Mouse (Mus musculus): Measurements from ENCODE around the gene Cabp4. TPM values are rescaled to one million over a fixed set of nuclear protein-coding genes. Genes with fewer than 3 reads are reported as not detected.

The Cabp4 gene
- polyA plus RNA-seq, 1 experiment from 2014 or later, result 0.13 TPM

DNA sequence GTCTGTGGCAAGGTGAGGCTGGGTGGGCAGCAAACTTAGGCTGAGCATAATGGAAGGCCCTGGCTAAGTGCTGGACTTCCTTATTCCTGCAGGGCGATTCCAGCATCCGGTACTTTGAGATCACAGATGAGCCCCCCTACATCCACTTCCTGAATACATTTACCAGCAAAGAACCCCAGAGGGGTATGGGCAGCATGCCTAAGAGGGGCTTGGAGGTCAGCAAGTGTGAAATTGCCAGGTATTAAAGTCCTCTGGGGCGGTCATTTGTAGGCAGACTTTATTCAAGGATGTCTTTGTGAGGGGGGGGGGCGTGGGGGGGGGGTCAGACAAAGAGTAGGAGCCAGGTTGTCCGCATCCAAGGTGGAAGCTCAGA, 7.6 kb upstream of the Cabp4 start:
- no peak overlapping the region for H3K4me2 ChIP-seq
- no peak overlapping the region for H3K4me3 ChIP-seq
- H3K9me3 ChIP-seq (replicated peaks), result no peaks in the 10 kb centered on the region
- H3K9ac ChIP-seq, result peak overlapping the region; percentile 7; the same call in 1 of the 2 replicates
- H3K27ac ChIP-seq (ENCODE audit: poor library complexity, severe bottlenecking), result no peak overlapping the region
- ATAC-seq (ENCODE audit: insufficient number of reproducible peaks, low FRiP score), result no peak
- peaks cover 52% of the 10 kb centered on the region for H3K36me3 ChIP-seq
- 72% methylated on average over 5 of the region's 5 CpGs for WGBS
- H3K27me3 ChIP-seq (replicated peaks), result no peaks in the 10 kb centered on the region
- H3K4me1 ChIP-seq (replicated peaks), result peaks cover 57% of the 10 kb centered on the region

DNA sequence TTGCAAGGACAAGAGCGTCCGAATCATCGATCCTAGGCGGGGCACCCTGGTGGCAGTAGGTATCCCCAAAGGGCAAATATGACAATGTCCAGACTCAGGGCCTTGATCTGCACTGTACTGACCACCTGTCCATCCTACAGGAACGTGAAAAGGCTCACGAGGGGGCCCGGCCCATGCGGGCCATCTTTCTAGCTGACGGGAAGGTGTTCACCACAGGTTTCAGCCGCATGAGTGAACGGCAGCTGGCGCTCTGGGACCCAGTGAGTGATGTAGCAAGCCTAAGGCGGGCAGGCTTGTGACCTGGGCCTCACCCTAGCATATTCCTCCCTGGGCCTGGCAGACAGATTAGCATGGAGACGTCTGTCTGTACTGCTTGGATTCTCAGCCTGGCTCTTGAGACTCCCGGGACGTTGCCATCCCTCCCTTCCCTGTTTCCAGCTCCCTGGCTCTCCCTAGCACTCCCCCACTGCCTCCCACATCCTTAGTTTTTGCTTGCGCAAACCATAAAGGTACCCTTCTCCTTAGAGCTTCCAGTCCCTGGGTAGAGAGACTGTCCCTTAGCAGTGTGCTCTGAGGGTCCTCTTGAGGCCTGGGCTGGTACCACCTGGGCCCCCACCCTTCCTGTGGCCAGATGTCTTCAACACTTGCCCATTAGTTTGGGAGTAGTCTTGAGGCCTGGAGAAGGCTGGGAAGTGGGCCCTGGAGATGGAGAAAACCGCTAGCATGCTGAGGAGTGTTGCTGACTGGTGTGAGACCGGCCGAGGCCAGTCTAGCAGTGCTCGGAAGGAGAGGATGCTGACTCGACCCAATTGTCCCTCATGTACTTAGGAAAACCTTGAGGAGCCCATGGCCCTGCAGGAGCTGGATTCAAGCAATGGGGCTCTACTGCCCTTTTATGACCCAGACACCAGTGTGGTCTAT, 7.0 kb upstream of the Cabp4 start:
- Histone ChIP-seq H3K9me3 (replicated peaks) (0 out of 2 replicates have a peak, but pooled peaks cover 2% of the 10 kb centered on the region), H3K4me2 (no peak overlapping the region), H3K4me1 (replicated peaks) (peaks cover 57% of the 10 kb centered on the region), H3K27ac (ENCODE audit: poor library complexity, severe bottlenecking) (no peak overlapping the region), H3K36me3 (peaks cover 45% of the 10 kb centered on the region), H3K4me3 (no peak overlapping the region), H3K9ac (peak overlapping the region; percentile 22; the same call in 1 of the 2 replicates), H3K27me3 (replicated peaks) (no peaks in the 10 kb centered on the region)
- WGBS, result 90% methylated on average over 22 of the region's 22 CpGs
- no peak for ATAC-seq (ENCODE audit: insufficient number of reproducible peaks, low FRiP score)

DNA sequence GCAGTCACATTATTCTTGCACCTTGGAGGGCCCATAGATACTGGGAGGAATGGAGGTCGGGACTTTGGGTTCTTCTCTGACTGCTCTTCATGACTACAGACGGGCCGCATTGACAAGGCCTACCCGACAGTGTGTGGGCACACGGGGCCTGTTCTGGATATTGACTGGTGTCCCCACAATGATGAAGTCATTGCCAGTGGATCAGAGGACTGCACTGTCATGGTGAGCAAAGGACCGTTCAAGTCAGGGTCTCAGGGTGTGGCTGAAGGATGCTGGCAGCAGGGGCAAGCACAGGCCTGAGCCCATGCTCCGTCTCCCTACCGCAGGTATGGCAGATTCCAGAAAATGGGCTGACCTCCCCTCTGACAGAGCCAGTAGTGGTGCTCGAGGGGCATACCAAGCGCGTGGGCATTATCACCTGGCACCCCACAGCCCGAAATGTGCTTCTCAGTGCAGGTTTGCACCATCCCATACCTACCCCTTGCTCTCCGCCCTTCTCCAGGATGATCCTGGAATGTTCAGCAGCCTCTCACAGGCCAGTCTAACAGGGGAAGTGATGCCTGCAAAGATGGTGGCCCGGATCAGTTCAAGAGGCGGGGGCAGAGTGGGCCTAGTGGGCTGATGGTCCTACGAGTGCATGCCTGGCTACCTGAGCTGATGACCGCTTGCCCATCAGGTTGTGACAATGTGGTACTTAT, 6.1 kb upstream of the Cabp4 start:
- Histone ChIP-seq H3K9me3 (replicated peaks) (0 out of 2 replicates have a peak, but pooled peaks cover 5% of the 10 kb centered on the region), H3K4me1 (replicated peaks) (peaks cover 55% of the 10 kb centered on the region), H3K4me2 (peak overlapping the region; percentile 88), H3K27me3 (replicated peaks) (no peaks in the 10 kb centered on the region), H3K36me3 (peaks cover 41% of the 10 kb centered on the region), H3K9ac (peak overlapping the region; percentile 97), H3K4me3 (peak overlapping the region; percentile 97), H3K27ac (ENCODE audit: poor library complexity, severe bottlenecking) (no peak overlapping the region)
- ATAC-seq (ENCODE audit: insufficient number of reproducible peaks, low FRiP score), result no peak
- 92% methylated on average over 17 of the region's 17 CpGs for WGBS

DNA sequence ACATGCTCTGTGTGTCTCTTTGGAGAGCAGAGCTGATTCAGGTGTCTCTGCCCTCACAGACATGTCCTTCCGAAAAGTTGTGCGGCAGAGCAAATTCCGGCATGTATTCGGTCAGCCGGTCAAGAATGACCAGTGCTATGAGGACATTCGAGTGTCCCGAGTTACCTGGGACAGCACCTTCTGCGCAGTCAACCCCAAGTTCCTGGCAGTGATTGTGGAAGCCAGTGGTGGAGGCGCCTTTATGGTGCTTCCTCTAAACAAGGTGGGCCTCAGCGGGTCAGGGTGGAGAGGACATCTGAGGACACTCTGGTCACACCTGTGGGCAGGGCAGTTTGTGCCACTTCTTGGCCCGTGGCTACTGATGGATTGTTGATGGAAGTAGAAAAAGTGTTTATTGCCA, 5.5 kb upstream of the Cabp4 start:
- Histone ChIP-seq H3K4me1 (replicated peaks) (peaks cover 49% of the 10 kb centered on the region), H3K27me3 (replicated peaks) (no peaks in the 10 kb centered on the region), H3K27ac (ENCODE audit: poor library complexity, severe bottlenecking) (no peak overlapping the region), H3K36me3 (peaks cover 41% of the 10 kb centered on the region), H3K4me2 (peak overlapping the region; percentile 88), H3K4me3 (peak overlapping the region; percentile 97), H3K9ac (peak overlapping the region; percentile 97), H3K9me3 (replicated peaks) (0 out of 2 replicates have a peak, but pooled peaks cover 5% of the 10 kb centered on the region)
- WGBS, result 84% methylated on average over 11 of the region's 11 CpGs
- ATAC-seq (ENCODE audit: insufficient number of reproducible peaks, low FRiP score), result no peak

DNA sequence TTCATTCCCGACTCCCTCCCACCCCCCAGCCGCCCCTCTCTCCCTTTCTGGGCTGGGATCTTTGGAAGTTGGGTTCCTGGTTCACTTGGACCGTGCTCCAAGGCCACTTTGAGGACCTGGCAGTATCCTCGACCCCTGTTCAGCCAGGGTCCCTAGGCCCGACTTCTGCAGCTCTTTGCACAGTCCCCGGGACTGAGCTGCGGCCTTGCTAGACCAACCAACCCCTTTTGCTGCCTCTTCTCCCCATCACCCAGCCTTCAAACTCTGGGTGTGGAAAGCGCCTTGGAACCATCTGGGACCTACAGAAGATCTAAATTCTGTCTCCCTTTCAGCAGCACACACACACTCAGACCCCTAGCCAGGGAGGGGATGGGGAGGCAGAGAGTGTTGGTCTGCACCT, 5.0 kb upstream of the Cabp4 start:
- H3K9me3 ChIP-seq (replicated peaks), result 0 out of 2 replicates have a peak, but pooled peaks cover 5% of the 10 kb centered on the region
- H3K4me1 ChIP-seq (replicated peaks), result peaks cover 46% of the 10 kb centered on the region
- peaks cover 39% of the 10 kb centered on the region for H3K36me3 ChIP-seq
- peak overlapping the region; percentile 97 for H3K4me3 ChIP-seq
- H3K9ac ChIP-seq, result peak overlapping the region; percentile 97
- WGBS, result under 1% methylated on average over 8 of the region's 8 CpGs
- ATAC-seq (ENCODE audit: insufficient number of reproducible peaks, low FRiP score), result peak; percentile 29
- H3K27me3 ChIP-seq (replicated peaks), result no peaks in the 10 kb centered on the region
- H3K4me2 ChIP-seq, result peak overlapping the region; percentile 88
- H3K27ac ChIP-seq (ENCODE audit: poor library complexity, severe bottlenecking), result peak overlapping the region; percentile 75

DNA sequence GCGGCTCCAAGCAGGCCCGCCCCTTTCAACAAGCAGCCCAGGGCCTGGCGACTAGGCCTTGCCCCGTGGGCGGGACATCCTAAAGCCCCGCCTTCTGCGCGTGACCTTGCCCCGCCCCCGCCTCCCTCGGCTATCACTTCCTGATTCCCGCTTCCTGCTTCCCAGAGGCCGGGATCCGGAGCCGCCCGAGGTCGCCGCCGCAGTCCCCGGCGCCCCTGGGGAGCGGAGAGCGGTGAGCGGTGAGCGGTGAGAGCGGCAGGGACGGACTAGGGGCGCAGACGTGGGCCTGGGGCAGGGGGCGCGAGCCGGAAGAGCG, 4.6 kb upstream of the Cabp4 start, which contains the start of gene Coro1b:
TSS of gene Coro1b (plus strand) at position 129 of the 316 bp plus-strand sequence.
- Histone ChIP-seq H3K9ac (peak within 1 kb of the TSS; percentile 97), H3K9me3 (replicated peaks) (0 out of 2 replicates have a peak, but pooled peaks cover 5% of the 10 kb centered on the region), H3K27ac (ENCODE audit: poor library complexity, severe bottlenecking) (peak within 1 kb of the TSS; percentile 75), H3K36me3 (peaks cover 36% of the 10 kb centered on the region), H3K4me1 (replicated peaks) (peaks cover 43% of the 10 kb centered on the region), H3K4me3 (peak within 1 kb of the TSS; percentile 97), H3K4me2 (peak within 1 kb of the TSS; percentile 88), H3K27me3 (replicated peaks) (no peaks in the 10 kb centered on the region)
- WGBS, result under 1% methylated on average over 32 of the region's 33 CpGs
- ATAC-seq (ENCODE audit: insufficient number of reproducible peaks, low FRiP score), result peak; percentile 95

DNA sequence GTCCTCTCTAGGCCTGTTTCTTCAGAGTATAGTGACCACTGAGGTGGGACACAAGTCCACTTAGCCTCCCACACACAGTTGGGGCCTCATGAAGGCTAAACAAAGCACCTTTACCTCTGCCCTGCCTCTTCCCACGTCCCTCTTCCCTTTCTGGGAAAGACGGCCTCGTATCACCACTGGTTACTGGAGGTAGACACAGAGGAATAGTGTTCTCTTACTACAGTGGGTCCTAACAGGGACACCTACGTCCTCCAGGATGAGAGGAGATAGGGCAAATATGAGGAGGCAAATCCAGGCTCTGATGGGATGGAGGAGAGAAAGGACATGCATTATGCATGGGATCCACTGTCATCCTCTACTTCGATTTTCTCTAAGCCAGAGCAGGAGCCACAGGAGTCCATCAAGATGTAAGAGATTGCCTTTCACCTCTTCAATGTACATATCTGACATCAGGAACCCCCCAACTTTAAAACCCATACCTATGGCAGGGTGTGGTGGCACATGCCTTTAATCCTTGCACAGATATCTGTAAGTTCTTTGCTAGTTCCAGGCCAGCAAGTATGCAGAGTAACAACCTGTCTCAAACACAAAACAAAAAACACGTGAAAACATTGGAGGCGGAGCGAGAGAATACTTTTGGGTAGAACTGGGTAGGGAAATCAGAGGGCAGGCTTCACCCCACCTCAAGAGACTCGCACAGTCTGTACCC, 4.1 kb upstream of the Cabp4 start:
- peak overlapping the region; percentile 88 for H3K4me2 ChIP-seq
- no peaks in the 10 kb centered on the region for H3K27me3 ChIP-seq (replicated peaks)
- H3K4me3 ChIP-seq, result peak overlapping the region; percentile 97
- 0 out of 2 replicates have a peak, but pooled peaks cover 5% of the 10 kb centered on the region for H3K9me3 ChIP-seq (replicated peaks)
- peaks cover 31% of the 10 kb centered on the region for H3K36me3 ChIP-seq
- no peak overlapping the region for H3K27ac ChIP-seq (ENCODE audit: poor library complexity, severe bottlenecking)
- ATAC-seq (ENCODE audit: insufficient number of reproducible peaks, low FRiP score), result no peak
- H3K4me1 ChIP-seq (replicated peaks), result peaks cover 39% of the 10 kb centered on the region
- 38% methylated on average over 9 of the region's 9 CpGs for WGBS
- peak overlapping the region; percentile 97; the same call in 1 of the 2 replicates for H3K9ac ChIP-seq

DNA sequence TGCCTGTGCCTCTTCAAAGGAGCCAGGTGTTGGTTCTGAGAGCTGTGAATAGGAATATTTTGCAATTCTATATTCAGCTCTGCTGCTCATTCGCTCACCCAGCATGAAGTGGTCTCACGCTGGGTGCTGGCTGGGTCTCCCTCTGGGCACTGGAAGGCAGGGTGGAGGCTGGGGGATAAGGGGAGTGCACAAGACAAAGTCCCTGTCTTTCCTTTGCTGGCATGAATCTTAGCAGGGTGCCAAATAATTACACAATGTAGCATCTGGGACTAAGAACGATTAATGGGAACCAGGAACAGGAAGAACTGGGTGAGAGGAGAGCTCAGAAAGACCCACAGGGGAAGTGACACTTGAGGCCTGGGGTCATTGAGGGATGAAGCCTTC, 3.2 kb upstream of the Cabp4 start:
- Histone ChIP-seq H3K9me3 (replicated peaks) (0 out of 2 replicates have a peak, but pooled peaks cover 5% of the 10 kb centered on the region), H3K4me2 (no peak overlapping the region), H3K27me3 (replicated peaks) (no peaks in the 10 kb centered on the region), H3K36me3 (peaks cover 23% of the 10 kb centered on the region), H3K9ac (no peak overlapping the region), H3K4me3 (no peak overlapping the region), H3K4me1 (replicated peaks) (peaks cover 33% of the 10 kb centered on the region), H3K27ac (ENCODE audit: poor library complexity, severe bottlenecking) (no peak overlapping the region)
- WGBS, result 56% methylated on average over 3 of the region's 3 CpGs
- ATAC-seq (ENCODE audit: insufficient number of reproducible peaks, low FRiP score), result no peak

DNA sequence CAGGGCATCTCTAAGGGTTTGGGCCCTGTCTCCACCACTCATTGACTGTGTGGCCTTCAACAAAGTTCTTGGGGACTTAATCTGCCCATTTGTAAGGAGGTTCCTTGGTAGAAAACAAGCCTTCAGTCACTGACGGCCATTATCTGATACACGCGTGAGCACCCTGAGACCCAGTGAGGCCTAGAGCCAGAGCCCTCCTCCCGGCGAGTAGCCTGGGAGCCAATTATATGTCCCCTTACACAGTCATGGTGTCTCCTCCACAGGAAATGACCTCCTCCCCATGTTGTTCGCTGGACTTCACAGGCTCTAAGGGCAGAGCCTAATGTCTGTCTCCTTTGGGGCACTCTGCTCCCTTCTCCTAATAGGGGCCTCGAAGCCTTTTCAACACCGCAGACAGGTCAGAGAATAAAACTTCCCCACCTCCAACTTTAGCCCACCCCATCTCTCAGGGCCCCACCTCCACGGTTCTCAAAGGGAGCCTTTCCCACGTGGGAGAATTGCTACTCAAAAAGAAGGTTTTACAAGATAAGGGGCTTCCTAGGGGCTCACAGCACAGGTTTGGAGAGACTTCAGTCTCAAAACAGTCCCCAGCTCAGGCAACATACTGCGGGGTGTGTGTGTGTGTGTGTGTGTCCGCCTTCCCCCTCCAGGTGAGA, 2.7 kb upstream of the Cabp4 start:
- H3K4me1 ChIP-seq (replicated peaks), result peaks cover 28% of the 10 kb centered on the region
- 0 out of 2 replicates have a peak, but pooled peaks cover 5% of the 10 kb centered on the region for H3K9me3 ChIP-seq (replicated peaks)
- H3K27me3 ChIP-seq (replicated peaks), result no peaks in the 10 kb centered on the region
- no peak for ATAC-seq (ENCODE audit: insufficient number of reproducible peaks, low FRiP score)
- H3K4me2 ChIP-seq, result no peak overlapping the region
- no peak overlapping the region for H3K9ac ChIP-seq
- H3K36me3 ChIP-seq, result peaks cover 18% of the 10 kb centered on the region
- no peak overlapping the region for H3K27ac ChIP-seq (ENCODE audit: poor library complexity, severe bottlenecking)
- WGBS, result 57% methylated on average over 12 of the region's 12 CpGs
- H3K4me3 ChIP-seq, result no peak overlapping the region

DNA sequence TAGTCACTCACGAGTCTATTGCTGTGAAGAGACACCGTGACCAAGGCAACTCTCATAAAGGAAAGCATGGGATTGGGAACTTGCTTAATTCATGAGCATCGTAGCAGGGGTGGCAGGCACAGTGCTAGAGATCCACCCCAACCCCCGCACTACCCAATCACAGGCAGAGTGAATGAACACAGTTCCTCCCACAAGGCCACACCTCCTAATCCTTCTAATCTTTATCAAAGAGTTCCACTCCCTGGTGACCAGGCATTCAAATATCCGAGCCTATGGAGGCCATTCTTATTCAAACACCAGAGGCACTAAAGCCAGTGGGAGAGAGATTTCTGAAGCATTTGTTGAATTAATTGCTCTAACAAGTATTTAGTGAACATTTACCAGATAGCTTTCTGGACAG, 2.1 kb upstream of the Cabp4 start:
- H3K9ac ChIP-seq, result no peak overlapping the region
- H3K27me3 ChIP-seq (replicated peaks), result no peaks in the 10 kb centered on the region
- no peak overlapping the region for H3K27ac ChIP-seq (ENCODE audit: poor library complexity, severe bottlenecking)
- peaks cover 12% of the 10 kb centered on the region for H3K36me3 ChIP-seq
- no peak for ATAC-seq (ENCODE audit: insufficient number of reproducible peaks, low FRiP score)
- H3K4me1 ChIP-seq (replicated peaks), result peaks cover 23% of the 10 kb centered on the region
- no peak overlapping the region for H3K4me3 ChIP-seq
- H3K9me3 ChIP-seq (replicated peaks), result 0 out of 2 replicates have a peak, but pooled peaks cover 5% of the 10 kb centered on the region
- no peak overlapping the region for H3K4me2 ChIP-seq
- WGBS, result 84% methylated on average over 5 of the region's 5 CpGs
